Mouse (Mus musculus): ENCODE results near the gene Clec3b.

The Clec3b gene

GRCm38 (mm10) chr9:123150241-123151020 lies at the start of gene Clec3b:
Gene Clec3b (plus strand): TSS chr9:123150946.
- peak; percentile 7 for DNase-seq

GRCm38 (mm10) chr9:123103425-123103824 lies 47.3 kb upstream of the Clec3b start:
- no peak for DNase-seq

- no peak for DNase-seq
Observed at GRCm38 (mm10) chr9:123104362-123104761, 46.4 kb upstream of the Clec3b start.

GRCm38 (mm10) chr9:123107186-123107585 lies 43.6 kb upstream of the Clec3b start:
- no peak for DNase-seq

GRCm38 (mm10) chr9:123109188-123109587 lies 41.6 kb upstream of the Clec3b start:
- DNase-seq = no peak

- no peak for DNase-seq
Observed at GRCm38 (mm10) chr9:123111751-123112221, 39.0 kb upstream of the Clec3b start.

GRCm38 (mm10) chr9:123112805-123113521 lies 37.8 kb upstream of the Clec3b start, which contains the start of the genes Zdhhc3 and Exosc7:
Gene Zdhhc3 (minus strand): TSS chr9:123113205.
Gene Exosc7 (plus strand): TSS chr9:123113215.
- peak; percentile 88 for DNase-seq

- DNase-seq = no peak
Observed at GRCm38 (mm10) chr9:123113931-123114330, 36.8 kb upstream of the Clec3b start.

GRCm38 (mm10) chr9:123115566-123115965 lies 35.2 kb upstream of the Clec3b start:
- no peak for DNase-seq

- no peak for DNase-seq
Observed at GRCm38 (mm10) chr9:123123017-123123416, 27.7 kb upstream of the Clec3b start.

- DNase-seq = no peak
Observed at GRCm38 (mm10) chr9:123123571-123124412, 27.0 kb upstream of the Clec3b start.

GRCm38 (mm10) chr9:123124413-123124981 lies 26.2 kb upstream of the Clec3b start:
- no peak for DNase-seq

GRCm38 (mm10) chr9:123127663-123128062 lies 23.1 kb upstream of the Clec3b start:
- no peak for DNase-seq

GRCm38 (mm10) chr9:123132994-123133393 lies 17.8 kb upstream of the Clec3b start:
- DNase-seq = no peak

GRCm38 (mm10) chr9:123136953-123137682 lies 13.6 kb upstream of the Clec3b start:
- no peak for DNase-seq

GRCm38 (mm10) chr9:123138891-123139474 lies 11.8 kb upstream of the Clec3b start:
- no peak for DNase-seq

GRCm38 (mm10) chr9:123139887-123140614 lies 10.7 kb upstream of the Clec3b start:
- DNase-seq = no peak

GRCm38 (mm10) chr9:123148430-123148829 lies 2.3 kb upstream of the Clec3b start:
- DNase-seq = no peak

- DNase-seq = no peak
Observed at GRCm38 (mm10) chr9:123151561-123151960, 815 bp downstream of the Clec3b start.

GRCm38 (mm10) chr9:123152026-123152425 lies 1.3 kb downstream of the Clec3b start:
- DNase-seq = no peak

- no peak for DNase-seq
Observed at GRCm38 (mm10) chr9:123153121-123153520, 2.4 kb downstream of the Clec3b start.
